Mouse (Mus musculus): Measurements from ENCODE around the gene Lyar.

Lyar gene

GRCm38 (mm10) chr5:38256551-38256950 is 36.3 kb downstream of the Lyar start:
- DNase-seq (ENCODE audit: low spot score), result no peak

- no peak for DNase-seq (ENCODE audit: low spot score)
Observed at GRCm38 (mm10) chr5:38258034-38258772, 37.9 kb downstream of the Lyar start.

DNA sequence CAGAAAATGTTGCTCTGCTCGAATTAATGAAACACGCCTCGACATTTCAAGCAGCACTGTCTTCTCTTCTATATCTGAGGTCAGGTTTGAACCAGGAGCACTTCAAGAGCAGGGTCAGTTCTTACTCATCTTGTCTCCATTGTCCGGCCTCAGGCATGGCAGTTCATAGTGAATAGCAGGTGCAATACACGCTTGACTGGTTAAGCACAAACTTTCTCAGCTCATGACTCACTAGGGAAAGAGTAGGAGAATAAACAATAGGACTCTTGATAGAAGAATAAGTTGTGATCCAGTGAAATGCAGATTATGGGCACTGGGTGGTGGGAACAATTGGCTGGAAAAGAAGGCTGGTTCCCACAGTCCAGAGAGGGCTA is 38.5 kb downstream of the Lyar start:
- no peak for DNase-seq (ENCODE audit: low spot score)

- no peak for DNase-seq (ENCODE audit: low spot score)
Observed at GRCm38 (mm10) chr5:38259455-38260106, 39.3 kb downstream of the Lyar start.

- peak; percentile 68 for DNase-seq (ENCODE audit: low spot score)
Observed at GRCm38 (mm10) chr5:38260107-38260682, 39.9 kb downstream of the Lyar start, which contains the start of gene Tmem128. Tmem128 (plus strand) TSS chr5:38260185.

DNA sequence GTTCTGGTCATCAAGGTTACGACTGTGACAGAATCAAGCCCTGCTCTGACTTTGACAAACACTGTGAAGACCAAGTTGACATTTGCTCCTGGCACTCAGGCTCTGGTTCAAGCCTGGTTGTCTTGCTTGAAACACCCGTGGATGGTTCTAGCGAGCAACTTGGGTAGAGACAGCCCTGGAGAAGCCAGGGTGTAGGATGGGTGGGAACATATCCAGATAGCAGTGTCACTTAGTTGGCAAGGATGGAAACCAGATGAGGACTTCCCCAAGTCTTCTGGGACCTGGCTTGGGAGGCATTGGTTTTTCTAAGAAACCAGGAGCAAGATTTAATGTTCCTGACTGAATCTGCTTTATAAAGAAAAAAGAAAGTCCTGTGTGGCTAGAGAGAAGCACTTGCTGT is 50.7 kb downstream of the Lyar start:
- no peak for DNase-seq (ENCODE audit: low spot score)

DNA sequence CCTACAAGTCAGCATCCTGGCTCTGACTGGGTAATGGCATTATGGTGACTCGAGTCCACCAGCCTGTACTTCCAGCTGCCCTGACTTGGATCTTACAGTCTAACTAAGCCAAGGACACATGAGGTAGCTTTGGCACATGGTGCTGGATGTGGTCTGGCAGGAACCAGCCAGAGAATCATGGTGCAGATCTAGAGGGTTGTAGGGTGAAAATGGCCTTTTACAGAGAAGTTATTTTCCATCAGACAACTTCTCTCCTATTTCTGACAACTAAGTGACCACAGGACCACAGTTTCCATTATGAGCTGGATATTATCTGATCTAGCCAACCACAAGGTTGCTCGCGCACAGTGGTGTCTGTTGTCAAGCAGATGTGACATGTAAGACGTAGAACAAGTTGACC is 53.6 kb downstream of the Lyar start:
- no peak for DNase-seq (ENCODE audit: low spot score)

GRCm38 (mm10) chr5:38275771-38276170 is 55.5 kb downstream of the Lyar start, which contains the start of gene Otop1:
Otop1 (plus strand) TSS chr5:38275972.
- DNase-seq (ENCODE audit: low spot score), result no peak

- no peak for DNase-seq (ENCODE audit: low spot score)
Observed at GRCm38 (mm10) chr5:38276451-38276850, 56.2 kb downstream of the Lyar start.

DNA sequence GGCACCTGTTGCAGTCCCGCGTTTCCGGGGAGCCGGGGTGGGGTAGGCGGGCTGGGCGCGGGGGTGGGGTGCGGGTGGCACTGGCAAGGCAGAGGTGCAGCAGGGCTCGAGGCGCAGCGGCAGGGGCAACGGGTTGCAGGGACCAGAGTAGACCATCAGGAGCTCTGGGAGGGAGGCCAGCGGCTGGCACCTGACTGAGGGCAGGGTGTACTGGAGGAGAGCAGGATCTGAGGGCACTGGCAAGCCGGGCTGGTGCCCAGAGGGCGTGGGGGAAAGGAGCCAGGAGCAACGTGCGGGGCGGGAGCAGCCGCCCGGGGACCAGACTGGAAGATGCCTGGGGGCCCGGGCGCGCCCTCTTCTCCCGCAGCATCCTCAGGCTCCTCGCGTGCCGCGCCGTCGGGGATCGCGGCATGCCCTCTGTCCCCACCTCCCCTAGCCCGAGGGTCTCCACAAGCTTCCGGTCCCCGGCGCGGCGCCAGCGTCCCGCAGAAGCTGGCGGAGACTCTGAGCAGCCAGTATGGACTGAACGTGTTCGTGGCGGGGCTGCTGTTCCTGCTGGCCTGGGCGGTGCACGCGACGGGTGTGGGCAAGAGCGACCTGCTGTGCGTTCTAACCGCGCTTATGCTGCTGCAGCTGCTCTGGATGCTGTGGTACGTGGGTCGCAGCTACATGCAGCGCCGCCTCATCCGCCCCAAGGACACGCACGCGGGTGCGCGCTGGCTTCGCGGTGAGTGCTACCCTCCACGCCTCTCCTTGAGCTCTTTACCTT is 57.0 kb downstream of the Lyar start:
- peak; percentile 15 for DNase-seq (ENCODE audit: low spot score)

- no peak for DNase-seq (ENCODE audit: low spot score)
Observed at GRCm38 (mm10) chr5:38277936-38278600, 57.8 kb downstream of the Lyar start.

GRCm38 (mm10) chr5:38280075-38280474 is 59.8 kb downstream of the Lyar start:
- DNase-seq (ENCODE audit: low spot score), result no peak
